ENCODE assay signal across 14 mouse cellular contexts in the genomic region with DNA sequence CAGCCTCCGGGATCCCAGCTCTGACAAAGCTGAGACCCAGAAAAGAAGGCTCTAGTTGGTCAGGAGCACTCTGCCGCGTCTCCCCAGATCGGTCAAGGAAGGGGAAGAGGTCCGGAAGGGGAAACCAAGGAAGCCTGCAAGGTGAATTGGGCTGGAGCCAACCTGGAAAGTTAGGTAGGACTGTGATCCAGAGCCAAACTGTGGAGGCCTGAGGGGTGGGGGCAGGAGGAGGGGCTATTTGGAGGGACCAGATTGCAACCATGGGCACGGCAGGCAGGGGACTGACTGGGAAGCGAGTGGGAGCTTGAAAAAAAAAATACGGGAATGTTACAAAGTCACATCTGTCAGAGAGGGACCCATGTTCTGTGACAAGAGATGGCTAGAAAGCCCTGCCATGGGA. TPM values are rescaled to one million over a fixed set of nuclear protein-coding genes. Genes with fewer than 3 reads are reported as not detected.
A peak's percentile ranks its signal among the peaks of the same experiment; 100 is the strongest.
DNase-seq lines count a peak whose midpoint lies in the region; ATAC-seq and TF ChIP-seq lines count a peak whose summit lies in the region.
"Had no signal": no experiment of that assay in that cellular context is flagged by ENCODE, and none has a peak within 500 bp of the region (broad histone marks: within the 10 kb centered on the region; RNA-seq: fewer than 3 reads in every experiment).

No protein-coding gene starts in this region.

- no peaks in the 10 kb centered on the region; the same call in none of the 2 replicates for H3K27me3 ChIP-seq in forebrain, embryonic 12.5 days
- no peaks in the 10 kb centered on the region for H3K27me3 ChIP-seq in forebrain, embryonic 16.5 days (replicated peaks; ENCODE audit: control insufficient read depth, insufficient read depth, low read length)
- H3K27me3 ChIP-seq in intestine, embryonic 15.5 days (replicated peaks): no peaks in the 10 kb centered on the region
- no peaks in the 10 kb centered on the region for H3K27me3 ChIP-seq in intestine, embryonic 16.5 days (replicated peaks; ENCODE audit: control insufficient read depth, insufficient read depth, low read length)
- H3K27me3 ChIP-seq in stomach, embryonic 14.5 days (ENCODE audit: control insufficient read depth, insufficient read depth, low read length): no peaks in the 10 kb centered on the region
- H3K27me3 ChIP-seq in stomach, postnatal 0 days (ENCODE audit: control insufficient read depth, insufficient read depth, low read length): no peaks in the 10 kb centered on the region
- H3K27me3 ChIP-seq in liver, postnatal 0 days (ENCODE audit: insufficient read depth, low read length): peaks cover 44% of the 10 kb centered on the region

- 22% methylated on average over 8 of the region's 8 CpGs for WGBS in forebrain, embryonic 12.5 days
- WGBS in forebrain, embryonic 16.5 days: 19% methylated on average over 8 of the region's 8 CpGs
- 36% methylated on average over 8 of the region's 8 CpGs for WGBS in intestine, embryonic 15.5 days
- 43% methylated on average over 8 of the region's 8 CpGs for WGBS in intestine, embryonic 16.5 days
- 19% methylated on average over 8 of the region's 8 CpGs for WGBS in stomach, embryonic 14.5 days
- WGBS in stomach, postnatal 0 days: 52% methylated on average over 8 of the region's 8 CpGs
- WGBS in liver, postnatal 0 days (ENCODE audit: insufficient replicate concordance): 32% methylated on average over 8 of the region's 8 CpGs

- TF ChIP-seq CTCF in stomach, postnatal 0 days (IDR thresholded peaks at IDR 0.05; ENCODE audit: low read depth): no peak
- TF ChIP-seq CTCF in liver, postnatal 0 days (IDR thresholded peaks at IDR 0.05; ENCODE audit: low read depth): no peak

- H3K4me2 ChIP-seq in forebrain, embryonic 12.5 days: peak overlapping the region; percentile 34
- H3K4me2 ChIP-seq in forebrain, embryonic 16.5 days (ENCODE audit: low read length): no peak overlapping the region
- H3K4me2 ChIP-seq in intestine, embryonic 15.5 days (replicated peaks): 0 out of 2 replicates have a peak overlapping the region, but pooled peaks have one; percentile 11
- H3K4me2 ChIP-seq in intestine, embryonic 16.5 days (ENCODE audit: low read depth, low read length): no peak overlapping the region
- H3K4me2 ChIP-seq in stomach, embryonic 14.5 days (replicated peaks; ENCODE audit: low read depth, low read length): peak overlapping the region; percentile 33
- no peak overlapping the region for H3K4me2 ChIP-seq in stomach, postnatal 0 days (replicated peaks; ENCODE audit: low read depth)
- no peak overlapping the region for H3K4me2 ChIP-seq in liver, postnatal 0 days (ENCODE audit: low read depth, low read length)
- H3K4me2 ChIP-seq: liver, embryonic 13.5 days had no signal

- H3K9me3 ChIP-seq in forebrain, embryonic 12.5 days: no peaks in the 10 kb centered on the region
- H3K9me3 ChIP-seq in forebrain, embryonic 16.5 days (ENCODE audit: control insufficient read depth, low read length): no peaks in the 10 kb centered on the region
- H3K9me3 ChIP-seq in intestine, embryonic 15.5 days: no peaks in the 10 kb centered on the region
- no peaks in the 10 kb centered on the region for H3K9me3 ChIP-seq in intestine, embryonic 16.5 days (ENCODE audit: control insufficient read depth, low read length)
- H3K9me3 ChIP-seq in stomach, embryonic 14.5 days (ENCODE audit: control insufficient read depth, low read depth, low read length): no peaks in the 10 kb centered on the region
- H3K9me3 ChIP-seq in stomach, postnatal 0 days (ENCODE audit: control insufficient read depth, low read length): no peaks in the 10 kb centered on the region
- H3K9me3 ChIP-seq in liver, postnatal 0 days (ENCODE audit: low read length): no peaks in the 10 kb centered on the region
- H3K9me3 ChIP-seq: liver, embryonic 13.5 days had no signal

- DNase-seq in stomach, postnatal 0 days (ENCODE audit: low spot score): no peak
- no peak for DNase-seq in liver, postnatal 0 days
- DNase-seq in right cerebral cortex, adult 18-20 months: no peak
- DNase-seq: cerebellum, adult 9-11 months; kidney, postnatal 25 days; liver, embryonic 13.5 days; lung, postnatal 4 days had no signal

- TF ChIP-seq EP300 in stomach, postnatal 0 days (optimal IDR thresholded peaks at IDR 0.05): no peak
- no peak for TF ChIP-seq EP300 in liver, postnatal 0 days (IDR thresholded peaks at IDR 0.05; ENCODE audit: low read depth)

- H3K4me1 ChIP-seq in forebrain, embryonic 12.5 days: peaks cover 64% of the 10 kb centered on the region
- H3K4me1 ChIP-seq in forebrain, embryonic 16.5 days (replicated peaks; ENCODE audit: control insufficient read depth, insufficient read depth, low read length): peaks cover 16% of the 10 kb centered on the region
- peaks cover 39% of the 10 kb centered on the region for H3K4me1 ChIP-seq in intestine, embryonic 15.5 days (replicated peaks)
- H3K4me1 ChIP-seq in intestine, embryonic 16.5 days (ENCODE audit: control insufficient read depth, insufficient read depth, low read length): peaks cover 33% of the 10 kb centered on the region
- peaks cover 49% of the 10 kb centered on the region for H3K4me1 ChIP-seq in stomach, embryonic 14.5 days (ENCODE audit: control insufficient read depth, insufficient read depth, low read length)
- H3K4me1 ChIP-seq in stomach, postnatal 0 days (replicated peaks; ENCODE audit: control insufficient read depth, insufficient read depth): 0 out of 2 replicates have a peak, but pooled peaks cover 2% of the 10 kb centered on the region
- no peaks in the 10 kb centered on the region for H3K4me1 ChIP-seq in liver, postnatal 0 days (ENCODE audit: insufficient read depth)
- H3K4me1 ChIP-seq: liver, embryonic 13.5 days had no signal

- ATAC-seq in forebrain, embryonic 12.5 days (ENCODE audit: low FRiP score): no peak
- no peak for ATAC-seq in forebrain, embryonic 16.5 days
- no peak for ATAC-seq in intestine, embryonic 15.5 days
- ATAC-seq in intestine, embryonic 16.5 days: no peak
- no peak for ATAC-seq in stomach, embryonic 14.5 days (ENCODE audit: insufficient number of reproducible peaks, insufficient read depth, low FRiP score, low read depth)
- ATAC-seq in stomach, postnatal 0 days (ENCODE audit: low FRiP score, low TSS enrichment): no peak
- no peak for ATAC-seq in liver, postnatal 0 days

- H3K9ac ChIP-seq in forebrain, embryonic 12.5 days: no peak overlapping the region; the same call in 1 of the 2 replicates
- H3K9ac ChIP-seq in forebrain, embryonic 16.5 days (replicated peaks; ENCODE audit: low read depth, low read length): no peak overlapping the region
- 0 out of 2 replicates have a peak overlapping the region, but pooled peaks have one; percentile 8 for H3K9ac ChIP-seq in intestine, embryonic 15.5 days
- H3K9ac ChIP-seq in intestine, embryonic 16.5 days (ENCODE audit: low read depth, low read length): no peak overlapping the region
- peak overlapping the region; percentile 10; the same call in 1 of the 2 replicates for H3K9ac ChIP-seq in stomach, embryonic 14.5 days (replicated peaks; ENCODE audit: low read depth, low read length)
- H3K9ac ChIP-seq in stomach, postnatal 0 days (ENCODE audit: low read length): no peak overlapping the region
- H3K9ac ChIP-seq in liver, postnatal 0 days (replicated peaks): no peak overlapping the region
- H3K9ac ChIP-seq: liver, embryonic 13.5 days had no signal

- no peak overlapping the region for H3K4me3 ChIP-seq in forebrain, embryonic 12.5 days (replicated peaks)
- no peak overlapping the region for H3K4me3 ChIP-seq in forebrain, embryonic 16.5 days (replicated peaks; ENCODE audit: low read length)
- H3K4me3 ChIP-seq in intestine, embryonic 15.5 days (replicated peaks): no peak overlapping the region
- no peak overlapping the region for H3K4me3 ChIP-seq in intestine, embryonic 16.5 days (ENCODE audit: low read length)
- no peak overlapping the region for H3K4me3 ChIP-seq in stomach, embryonic 14.5 days (ENCODE audit: low read depth, low read length)
- no peak overlapping the region for H3K4me3 ChIP-seq in stomach, postnatal 0 days (ENCODE audit: low read depth, low read length)
- no peak overlapping the region for H3K4me3 ChIP-seq in liver, postnatal 0 days (ENCODE audit: low read depth, low read length)
- H3K4me3 ChIP-seq: liver, embryonic 13.5 days; myocyte had no signal

- no peaks in the 10 kb centered on the region for H3K36me3 ChIP-seq in forebrain, embryonic 12.5 days (replicated peaks)
- no peaks in the 10 kb centered on the region for H3K36me3 ChIP-seq in forebrain, embryonic 16.5 days (ENCODE audit: control insufficient read depth, insufficient read depth)
- H3K36me3 ChIP-seq in intestine, embryonic 15.5 days: no peaks in the 10 kb centered on the region
- no peaks in the 10 kb centered on the region for H3K36me3 ChIP-seq in intestine, embryonic 16.5 days (ENCODE audit: control insufficient read depth, insufficient read depth, low read length)
- no peaks in the 10 kb centered on the region for H3K36me3 ChIP-seq in stomach, embryonic 14.5 days (ENCODE audit: control insufficient read depth, insufficient read depth, low read length)
- no peaks in the 10 kb centered on the region for H3K36me3 ChIP-seq in stomach, postnatal 0 days (ENCODE audit: control insufficient read depth, insufficient read depth, low read length)
- H3K36me3 ChIP-seq in liver, postnatal 0 days (replicated peaks; ENCODE audit: insufficient read depth, low read length): no peaks in the 10 kb centered on the region
- H3K36me3 ChIP-seq: liver, embryonic 13.5 days had no signal

- H3K27ac ChIP-seq in forebrain, embryonic 12.5 days: peak overlapping the region; percentile 63
- H3K27ac ChIP-seq in forebrain, embryonic 16.5 days (ENCODE audit: low read length): no peak overlapping the region
- H3K27ac ChIP-seq in intestine, embryonic 15.5 days: no peak overlapping the region
- H3K27ac ChIP-seq in intestine, embryonic 16.5 days (ENCODE audit: low read length): no peak overlapping the region
- peak overlapping the region; percentile 53; the same call in 1 of the 2 replicates for H3K27ac ChIP-seq in stomach, embryonic 14.5 days (ENCODE audit: low read length)
- no peak overlapping the region for H3K27ac ChIP-seq in stomach, postnatal 0 days (replicated peaks)
- H3K27ac ChIP-seq in liver, postnatal 0 days (ENCODE audit: low read depth): no peak overlapping the region
- H3K27ac ChIP-seq: liver, embryonic 13.5 days had no signal

RNA-seq across cellular contexts. Expression of a gene that starts 10.9 kb away (rescaled TPM):
- 1.5 and 2.4 TPM in 2 replicates for polyA plus RNA-seq in forebrain, embryonic 12.5 days (2016; fragmentation: Nextera tagmentation; extraction: Ambion mirVana)
- 0.51 and 0.79 TPM in 2 replicates for polyA plus RNA-seq in forebrain, embryonic 16.5 days (2015; fragmentation: Nextera tagmentation; extraction: Ambion mirVana)
- 0.09 TPM in 1 of 2 replicates, not detected in the other for polyA plus RNA-seq in intestine, embryonic 15.5 days (2015; fragmentation: Nextera tagmentation; extraction: Ambion mirVana)
- 0.39 and 0.82 TPM in 2 replicates for polyA plus RNA-seq in intestine, embryonic 16.5 days (2015; fragmentation: Nextera tagmentation; extraction: Ambion mirVana)
- polyA plus RNA-seq in stomach, embryonic 14.5 days (2014; fragmentation: Nextera tagmentation; extraction: Ambion mirVana): 0.91 TPM in 1 of 2 replicates, not detected in the other
- 0.18 TPM in 1 of 2 replicates, not detected in the other for polyA plus RNA-seq in stomach, postnatal 0 days (2015; fragmentation: Nextera tagmentation; extraction: Ambion mirVana)
- polyA plus RNA-seq in liver, postnatal 0 days (2015; fragmentation: Nextera tagmentation; extraction: Ambion mirVana): not detected in 2 replicates
- polyA plus RNA-seq: heart, postnatal 0 days; liver, embryonic 13.5 days; myocyte had no signal

Comparison
In these comparisons a context has a peak if more than half of its experiments do, and no peak if none do; other contexts are left out.
1. H3K27ac ChIP-seq: peak in forebrain, embryonic 12.5 days (single experiment) and stomach, embryonic 14.5 days (single experiment); none in forebrain, embryonic 16.5 days (single experiment), intestine, embryonic 15.5 days (single experiment), intestine, embryonic 16.5 days (single experiment), stomach, postnatal 0 days (single experiment) and liver, postnatal 0 days (single experiment).
2. H3K4me2 ChIP-seq: peak in forebrain, embryonic 12.5 days (single experiment), intestine, embryonic 15.5 days (single experiment) and stomach, embryonic 14.5 days (single experiment); none in forebrain, embryonic 16.5 days (single experiment), intestine, embryonic 16.5 days (single experiment), stomach, postnatal 0 days (single experiment) and liver, postnatal 0 days (single experiment).
3. H3K9ac ChIP-seq: peak in intestine, embryonic 15.5 days (single experiment) and stomach, embryonic 14.5 days (single experiment); none in forebrain, embryonic 12.5 days (single experiment), forebrain, embryonic 16.5 days (single experiment), intestine, embryonic 16.5 days (single experiment), stomach, postnatal 0 days (single experiment) and liver, postnatal 0 days (single experiment).